Mouse (Mus musculus): ENCODE results near the gene Vps26c. TPM values are rescaled to one million over a fixed set of nuclear protein-coding genes. Genes with fewer than 3 reads are reported as not detected.

Vps26c gene
- total RNA-seq, 2 experiments from 2014 or later = 32.0 to 35.0 TPM

DNA sequence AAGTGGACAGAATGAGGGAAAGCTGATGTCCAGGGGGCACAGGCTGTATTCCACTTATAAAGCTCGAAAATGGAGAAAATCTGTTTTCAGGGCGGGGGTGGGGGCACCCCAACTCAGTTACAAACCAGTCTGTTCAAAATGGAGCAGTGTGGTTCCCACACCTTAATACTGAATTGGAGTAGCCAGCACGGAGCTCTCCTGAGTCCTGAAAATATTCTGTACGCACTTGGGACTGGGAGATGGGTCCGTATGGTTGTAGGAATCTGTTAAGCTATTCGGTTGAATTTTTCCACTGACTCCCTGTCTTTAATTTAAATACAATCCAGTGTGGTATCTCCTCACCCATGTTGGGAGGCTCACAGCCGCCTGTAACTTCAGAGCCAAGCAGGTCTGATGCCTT, 28.7 kb upstream of the Vps26c start:
- DNase-seq (ENCODE audit: low spot score in 2 of 2) = no peak
- intact Hi-C loops (cut with DNase I) = no loop called here

DNA sequence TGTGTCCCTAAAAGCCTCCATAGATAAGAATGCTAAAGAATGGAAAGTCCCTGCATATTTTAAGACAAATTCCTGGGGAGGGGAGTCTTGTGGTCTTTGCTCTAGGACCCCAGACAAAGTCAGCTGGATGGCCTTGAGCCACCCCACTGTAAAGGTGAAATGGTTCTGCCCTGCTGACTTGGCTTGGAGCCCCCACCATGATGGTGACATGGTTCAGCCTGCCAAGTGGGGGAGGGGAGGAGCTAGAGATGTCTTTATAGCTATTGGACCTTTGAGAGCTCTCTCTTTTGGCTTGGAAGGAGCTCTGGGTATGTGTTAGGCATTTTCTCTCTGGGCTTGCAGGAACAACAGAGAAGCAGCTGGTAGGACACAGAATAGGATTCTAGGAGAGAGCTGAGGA, 25.3 kb upstream of the Vps26c start:
- intact Hi-C loops (cut with DNase I) = no loop called here
- DNase-seq (ENCODE audit: low spot score in 2 of 2) = no peak

GRCm38 (mm10) chr16:94549813-94550212, 23.2 kb upstream of the Vps26c start:
- DNase-seq (ENCODE audit: low spot score in 2 of 2) = no peak
- intact Hi-C loops (cut with DNase I) = no loop called here

- intact Hi-C loops (cut with DNase I) = no loop called here
- no peak for DNase-seq (ENCODE audit: low spot score in 2 of 2)
Measured at GRCm38 (mm10) chr16:94545781-94546562, 19.3 kb upstream of the Vps26c start.

DNA sequence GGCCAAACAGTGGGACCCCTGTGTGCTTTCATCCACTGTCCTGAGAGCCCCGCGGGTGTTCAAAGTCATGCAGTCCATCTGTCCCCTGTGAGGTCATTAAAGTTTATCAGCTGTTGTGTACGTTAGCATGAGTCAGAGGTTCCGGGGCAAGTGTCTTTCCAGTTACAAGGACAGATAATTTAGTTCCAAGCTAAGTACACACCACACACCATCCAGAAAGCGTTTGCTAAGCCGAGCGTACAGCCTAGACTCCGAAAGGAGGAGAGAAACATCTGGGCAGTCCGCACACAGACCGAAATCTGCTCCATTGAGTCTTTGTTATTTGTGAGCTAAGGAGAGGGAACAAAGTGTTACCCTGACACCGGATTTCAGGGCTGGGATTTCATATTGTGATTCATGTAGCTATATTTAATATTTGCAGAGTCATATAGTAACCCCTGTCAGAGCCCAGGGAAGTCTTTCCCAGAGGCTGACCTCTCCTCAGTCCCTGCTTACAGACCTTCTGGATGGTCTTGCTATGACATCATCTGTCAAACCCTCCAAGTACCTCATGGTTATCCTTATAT, 18.0 kb upstream of the Vps26c start:
- intact Hi-C loops (cut with DNase I) = no loop called here

DNA sequence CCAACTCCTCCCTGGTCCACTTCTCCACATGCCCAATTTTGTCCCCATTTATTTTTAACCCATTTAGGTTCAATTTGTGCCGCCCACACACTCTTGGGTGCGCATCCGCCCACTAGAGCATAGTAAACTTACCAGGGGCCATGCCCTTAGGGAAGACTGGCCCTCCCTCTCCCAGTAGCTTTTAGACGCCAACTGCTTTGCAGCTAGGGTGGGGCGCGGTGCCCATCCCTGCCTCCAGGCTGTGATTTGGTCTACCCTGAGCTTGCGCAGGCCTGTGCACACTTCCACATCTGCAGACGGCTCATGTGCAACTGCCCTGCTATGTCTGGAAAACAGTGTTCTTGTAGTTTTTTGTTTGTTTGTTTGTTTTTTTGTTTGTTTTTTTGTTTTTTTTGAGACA, 16.3 kb upstream of the Vps26c start:
- no peak for DNase-seq (ENCODE audit: low spot score in 2 of 2)
- intact Hi-C loops (cut with DNase I) = no loop called here

More for the DNA sequence above, 18.0 kb upstream of the Vps26c start:
- no peak for DNase-seq (ENCODE audit: low spot score in 2 of 2)

DNA sequence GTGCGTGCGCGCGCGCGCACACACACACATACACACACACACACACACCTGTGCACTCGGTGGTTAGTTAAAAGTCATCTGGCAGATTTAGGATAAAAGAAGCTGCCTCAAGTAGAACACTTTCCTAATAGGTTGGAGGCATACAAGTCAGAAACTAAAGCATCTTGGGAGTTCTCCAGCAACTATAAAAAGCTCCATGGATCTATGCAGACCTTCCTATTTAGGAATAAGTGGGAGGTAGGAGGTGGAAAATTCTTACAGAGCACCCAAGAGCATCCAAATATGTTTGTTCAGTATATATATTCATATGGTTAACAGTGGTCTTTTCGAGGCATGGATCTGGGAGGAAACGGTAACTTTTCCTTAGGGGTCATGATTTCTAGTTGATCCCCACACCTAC, 13.5 kb upstream of the Vps26c start:
- no peak for DNase-seq (ENCODE audit: low spot score in 2 of 2)
- intact Hi-C loops (cut with DNase I) = no loop called here

GRCm38 (mm10) chr16:94537159-94537527, 10.5 kb upstream of the Vps26c start:
- no peak for DNase-seq (ENCODE audit: low spot score in 2 of 2)
- intact Hi-C loops (cut with DNase I) = no loop called here

GRCm38 (mm10) chr16:94536417-94537158, 10.0 kb upstream of the Vps26c start:
- no peak for DNase-seq (ENCODE audit: low spot score in 2 of 2)
- intact Hi-C loops (cut with DNase I) = no loop called here

GRCm38 (mm10) chr16:94535716-94536115, 9.1 kb upstream of the Vps26c start:
- no peak for DNase-seq (ENCODE audit: low spot score in 2 of 2)
- intact Hi-C loops (cut with DNase I) = no loop called here

DNA sequence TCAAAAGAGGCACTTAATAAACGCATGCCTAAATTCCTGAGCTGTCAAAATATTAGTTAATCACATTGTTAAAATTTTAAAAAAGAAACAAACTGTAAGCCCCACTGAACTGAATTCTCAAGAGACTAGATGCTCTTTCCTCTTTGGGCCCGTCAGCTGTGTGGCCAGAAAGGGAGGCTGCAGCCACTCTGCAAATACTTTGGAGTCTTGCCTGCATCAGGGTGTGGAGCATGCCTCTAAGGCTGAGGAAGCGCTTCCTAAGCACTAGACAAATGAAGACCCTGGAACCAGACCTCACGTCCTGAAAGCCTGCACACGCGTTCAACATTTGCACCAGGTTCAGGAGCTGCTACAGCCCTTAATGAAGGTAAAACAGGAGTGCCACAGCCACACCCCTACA, 7.0 kb upstream of the Vps26c start:
- intact Hi-C loops (cut with DNase I) = no loop called here
- no peak for DNase-seq (ENCODE audit: low spot score in 2 of 2)

DNA sequence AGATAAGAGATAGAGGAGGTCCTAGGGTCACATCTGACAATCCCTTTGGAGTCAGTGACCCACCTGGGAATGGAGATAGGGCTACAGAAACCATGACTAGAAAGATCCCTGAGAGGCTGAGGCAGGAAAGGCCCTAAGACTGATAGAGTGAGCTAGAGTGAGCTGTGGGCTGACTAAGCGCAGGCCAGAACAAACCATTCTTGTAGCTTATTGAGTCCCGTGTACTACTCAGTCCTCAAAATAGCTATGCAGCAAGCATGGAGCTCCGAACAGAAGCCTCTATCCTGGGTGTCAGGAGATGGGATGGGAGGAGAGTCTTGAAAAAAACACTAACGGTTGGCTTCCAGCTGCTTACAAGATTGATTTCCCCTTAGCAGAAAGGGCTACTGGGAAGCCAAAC, 4.6 kb upstream of the Vps26c start:
- no peak for DNase-seq (ENCODE audit: low spot score in 2 of 2)
- intact Hi-C loops (cut with DNase I) = no loop called here

GRCm38 (mm10) chr16:94527546-94527945, 916 bp upstream of the Vps26c start:
- no peak for DNase-seq (ENCODE audit: low spot score in 2 of 2)
- intact Hi-C loops (cut with DNase I) = loop anchor here (5.0 to 10.0 kb wide), 3 partner anchors 90 to 195 kb away; partner anchors contain the start of genes Pigp and Ttc3

DNA sequence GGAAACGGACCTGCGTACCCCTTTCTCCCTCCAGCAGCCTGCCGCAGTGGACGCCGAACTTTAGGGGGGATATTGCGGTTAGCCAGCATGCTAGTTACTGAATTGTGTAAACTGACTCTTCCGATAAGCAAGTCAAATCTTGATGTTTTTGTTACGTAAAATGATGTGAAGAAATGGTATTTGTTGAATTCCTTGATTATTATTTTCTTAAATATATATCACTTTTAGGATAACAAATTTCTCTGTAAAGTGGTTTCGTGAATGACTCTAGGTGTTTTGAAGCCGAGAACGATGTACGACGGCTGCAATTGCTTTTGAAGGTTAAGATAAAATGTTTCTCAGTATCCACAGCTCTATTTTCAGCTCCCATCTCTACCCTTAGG, 513 bp upstream of the Vps26c start:
- intact Hi-C loops (cut with DNase I) = loop anchor here (5.0 to 10.0 kb wide), 3 partner anchors 90 to 195 kb away; partner anchors contain the start of genes Pigp and Ttc3
- no peak for DNase-seq (ENCODE audit: low spot score in 2 of 2)

DNA sequence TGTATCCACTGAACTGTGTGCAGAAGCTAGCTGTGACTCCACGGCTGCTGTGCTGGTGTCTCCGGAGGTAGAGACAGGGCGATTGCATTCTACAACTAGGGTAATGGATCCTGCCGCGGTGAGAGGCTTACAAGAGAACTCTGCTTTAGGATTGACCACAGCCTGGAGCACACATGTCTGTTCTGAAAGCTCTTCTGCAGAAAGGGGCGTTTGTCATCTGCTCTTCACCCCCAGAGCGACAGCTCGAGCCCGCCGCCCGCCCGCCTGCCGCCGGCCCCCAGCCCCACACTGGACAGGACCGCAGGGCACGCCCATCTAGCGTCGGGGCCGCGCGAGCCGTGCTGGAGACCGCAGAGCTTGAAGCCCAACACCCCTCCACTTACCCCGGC, 681 bp downstream of the Vps26c start:
- intact Hi-C loops (cut with DNase I) = loop anchor here (1.0 to 10.0 kb wide), 4 partner anchors 43 to 196 kb away; partner anchors contain the start of genes Pigp and Ttc3
- no peak for DNase-seq (ENCODE audit: low spot score in 2 of 2)

DNA sequence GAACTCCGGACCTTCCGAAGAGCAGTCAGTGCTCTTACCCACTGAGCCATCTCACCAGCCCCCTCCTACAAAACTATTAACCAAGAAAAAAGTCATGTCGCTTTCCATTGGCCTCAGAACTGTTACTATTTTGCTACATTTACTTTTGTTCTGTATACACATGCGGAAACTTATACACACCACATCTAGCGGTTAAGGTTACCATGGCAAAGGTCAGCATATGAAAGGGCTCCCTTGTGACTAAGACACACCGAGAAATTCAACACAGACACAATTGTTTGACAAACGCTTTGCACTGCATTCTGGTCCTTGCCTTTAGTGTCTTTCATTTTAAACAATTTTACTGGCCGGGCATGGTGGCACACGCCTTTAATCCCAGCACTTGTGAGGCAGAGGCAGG, 1.9 kb downstream of the Vps26c start:
- DNase-seq (ENCODE audit: low spot score in 2 of 2) = no peak
- intact Hi-C loops (cut with DNase I) = loop anchor here (5.0 to 10.0 kb wide), 3 partner anchors 93 to 198 kb away; partner anchors contain the start of genes Pigp and Ttc3

DNA sequence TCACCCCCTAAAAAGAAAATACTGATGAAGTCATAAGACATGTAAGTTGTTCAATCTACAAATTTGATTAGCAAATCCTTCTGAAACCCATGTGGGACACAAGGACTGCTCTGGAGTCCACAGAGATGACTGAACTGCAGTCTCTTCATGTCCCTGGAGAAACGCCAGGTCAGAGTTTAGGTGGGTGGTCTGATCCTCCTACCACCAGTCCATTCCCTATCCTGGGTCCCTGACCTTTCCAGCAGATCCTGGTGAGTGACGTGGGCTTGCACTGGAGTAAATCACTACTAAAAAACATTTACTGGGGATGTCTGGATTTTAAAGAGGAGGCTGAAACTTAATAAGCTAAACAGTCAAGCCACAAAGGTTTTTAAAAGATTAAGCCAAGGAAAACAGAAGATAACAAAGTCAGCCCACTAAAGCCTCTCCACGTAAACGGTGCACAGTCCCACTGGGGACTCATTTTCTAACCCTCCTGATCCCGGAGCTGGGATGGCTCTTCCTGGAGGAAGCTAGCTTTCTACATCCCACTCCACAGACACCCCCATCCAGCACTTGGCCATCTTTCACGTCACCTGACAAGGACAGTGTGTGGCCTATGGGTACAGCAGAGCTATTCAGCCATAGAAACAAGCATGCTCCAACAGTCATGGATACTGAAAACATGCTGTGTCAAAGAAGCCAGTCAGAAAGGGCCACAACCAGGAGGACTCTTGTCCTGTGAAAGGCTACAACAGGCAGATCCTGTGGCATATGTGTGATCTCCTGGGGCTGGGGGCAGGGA, 2.8 kb downstream of the Vps26c start:
- no peak for DNase-seq (ENCODE audit: low spot score in 2 of 2)
- intact Hi-C loops (cut with DNase I) = loop anchor here (10.0 kb wide), 1 partner anchor 149 kb away; the partner anchor contains the start of genes Pigp and Ttc3

DNA sequence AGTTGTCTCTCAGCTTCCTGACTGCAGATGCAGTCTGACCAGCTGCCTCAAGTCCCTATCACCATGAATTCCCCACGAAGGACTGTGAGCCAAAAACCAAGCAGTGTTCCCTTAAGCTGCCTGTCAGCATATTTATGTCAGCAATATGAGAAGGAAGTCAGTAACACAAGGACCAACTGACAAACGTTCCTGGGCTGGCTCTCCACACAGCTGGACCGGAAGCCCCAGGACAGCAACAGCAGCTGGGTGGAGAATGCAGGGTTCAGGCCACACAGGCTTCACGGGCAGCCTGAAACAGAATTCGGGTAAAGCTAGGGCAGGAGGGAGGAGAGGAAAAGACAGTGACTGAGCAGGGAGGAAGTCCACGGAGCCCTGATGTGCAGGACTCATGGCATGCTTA, 7.6 kb downstream of the Vps26c start:
- intact Hi-C loops (cut with DNase I) = no loop called here
- no peak for DNase-seq (ENCODE audit: low spot score in 2 of 2)

- intact Hi-C loops (cut with DNase I) = no loop called here
- no peak for DNase-seq (ENCODE audit: low spot score in 2 of 2)
Measured at GRCm38 (mm10) chr16:94517606-94518005, 9.0 kb downstream of the Vps26c start.

- intact Hi-C loops (cut with DNase I) = no loop called here
- no peak for DNase-seq (ENCODE audit: low spot score in 2 of 2)
Measured at GRCm38 (mm10) chr16:94509983-94510382, 16.6 kb downstream of the Vps26c start.

Measured in left cerebral cortex, postnatal 36 days (tissue).